Mouse (Mus musculus) midbrain, embryonic 14.5 days (tissue): ENCODE results near the gene Psmd7. TPM values are rescaled to one million over a fixed set of nuclear protein-coding genes. Genes with fewer than 3 reads are reported as not detected.

ENCODE experiments used
- microRNA counts: library from miRNA; unstranded; fragments of <30 nt; microRNA quantifications from one replicate; lab custom pipeline; 2016
- microRNA-seq: library from miRNA; unstranded; fragments of <30 nt; microRNA quantifications from one replicate; pipeline ENCODE4, GENCODE M21; 2016
- polyA plus RNA-seq: library from polyadenylated mRNA; unstranded; fragments of >200 nt; fragmentation: Nextera tagmentation; extraction: Ambion mirVana; gene quantifications from 2 replicates; pipeline ENCODE4 v1.2.1, GENCODE M21; 2014

Psmd7 gene
- polyA plus RNA-seq, 1 experiment from 2014 or later: 233 TPM

MicroRNA genes within 50 kb of the gene (microRNA counts, 519-probe panel; counts per million panel counts)
- 5,526 counts per million, percentile 62 among the panel's probes with 10 or more counts for microRNA mmu-miR-140 (lab: Ali Mortazavi, UCI)

Small RNAs within 50 kb of the gene (microRNA-seq; reads per million reads assigned to microRNA genes)
- 5,435 reads per million, percentile 92 among the genes with 10 or more reads in this experiment for gene Mir140

Other genes with a start within 250 kb of the Psmd7 start
- 3.2 and 4.6 TPM in 2 replicates for gene Nqo1, start 185.3 kb downstream of the Psmd7 start, polyA plus RNA-seq
- gene Nob1, start 163.4 kb downstream of the Psmd7 start, polyA plus RNA-seq: 52.0 and 60.3 TPM in 2 replicates
- 38.3 and 50.5 TPM in 2 replicates for gene Wwp2, start 152.1 kb downstream of the Psmd7 start, polyA plus RNA-seq